Mouse (Mus musculus): Measurements from ENCODE around the gene Proser3. TPM values are rescaled to one million over a fixed set of nuclear protein-coding genes. Genes with fewer than 3 reads are reported as not detected.

The Proser3 gene
- polyA plus RNA-seq, 1 experiment from 2014 or later = 5.2 TPM

GRCm38 (mm10) chr7:30564970-30565571, 13.0 kb upstream of the Proser3 start, which contains the start of gene Igflr1:
TSS of gene Igflr1 (plus strand) at chr7:30565427.
- H3K9me3 ChIP-seq (replicated peaks; ENCODE audit: low read length) = no peaks in the 10 kb centered on the region
- H3K4me2 ChIP-seq (ENCODE audit: low read length) = 0 out of 2 replicates have a peak within 1 kb of the TSS, but pooled peaks have one; percentile 58
- peaks cover 31% of the 10 kb centered on the region for H3K36me3 ChIP-seq (ENCODE audit: insufficient read depth, low read length)
- no peak for TF ChIP-seq CTCF (IDR thresholded peaks at IDR 0.05; ENCODE audit: low read depth)
- no peak for DNase-seq (ENCODE audit: low spot score)
- no peak within 1 kb of the TSS for H3K27ac ChIP-seq
- no peak within 1 kb of the TSS for H3K4me3 ChIP-seq (replicated peaks; ENCODE audit: low read depth, low read length)
- no peak within 1 kb of the TSS for H3K9ac ChIP-seq (ENCODE audit: low read depth, low read length)
- H3K4me1 ChIP-seq (replicated peaks; ENCODE audit: insufficient read depth, low read length) = no peaks in the 10 kb centered on the region
- WGBS = 93% methylated on average over 12 of the region's 12 CpGs
- no peaks in the 10 kb centered on the region for H3K27me3 ChIP-seq (ENCODE audit: insufficient read depth, low read length)
- ATAC-seq (replicated peaks; ENCODE audit: low FRiP score, low read depth) = no peak

GRCm38 (mm10) chr7:30563906-30564280, 11.8 kb upstream of the Proser3 start:
- 24% methylated on average over 6 of the region's 6 CpGs for WGBS
- Histone ChIP-seq H3K27me3 (ENCODE audit: insufficient read depth, low read length) (no peaks in the 10 kb centered on the region), H3K9me3 (replicated peaks; ENCODE audit: low read length) (no peaks in the 10 kb centered on the region), H3K9ac (ENCODE audit: low read depth, low read length) (0 out of 2 replicates have a peak overlapping the region, but pooled peaks have one; percentile 86), H3K4me3 (replicated peaks; ENCODE audit: low read depth, low read length) (peak overlapping the region; percentile 86), H3K36me3 (ENCODE audit: insufficient read depth, low read length) (peaks cover 19% of the 10 kb centered on the region), H3K27ac (peak overlapping the region; percentile 97; the same call in 1 of the 2 replicates), H3K4me1 (replicated peaks; ENCODE audit: insufficient read depth, low read length) (peaks cover 2% of the 10 kb centered on the region; the same call in 1 of the 2 replicates), H3K4me2 (ENCODE audit: low read length) (peak overlapping the region; percentile 58)
- TF ChIP-seq CTCF (IDR thresholded peaks at IDR 0.05; ENCODE audit: low read depth) = no peak
- DNase-seq (ENCODE audit: low spot score) (no peak), ATAC-seq (replicated peaks; ENCODE audit: low FRiP score, low read depth) (no peak)

DNA sequence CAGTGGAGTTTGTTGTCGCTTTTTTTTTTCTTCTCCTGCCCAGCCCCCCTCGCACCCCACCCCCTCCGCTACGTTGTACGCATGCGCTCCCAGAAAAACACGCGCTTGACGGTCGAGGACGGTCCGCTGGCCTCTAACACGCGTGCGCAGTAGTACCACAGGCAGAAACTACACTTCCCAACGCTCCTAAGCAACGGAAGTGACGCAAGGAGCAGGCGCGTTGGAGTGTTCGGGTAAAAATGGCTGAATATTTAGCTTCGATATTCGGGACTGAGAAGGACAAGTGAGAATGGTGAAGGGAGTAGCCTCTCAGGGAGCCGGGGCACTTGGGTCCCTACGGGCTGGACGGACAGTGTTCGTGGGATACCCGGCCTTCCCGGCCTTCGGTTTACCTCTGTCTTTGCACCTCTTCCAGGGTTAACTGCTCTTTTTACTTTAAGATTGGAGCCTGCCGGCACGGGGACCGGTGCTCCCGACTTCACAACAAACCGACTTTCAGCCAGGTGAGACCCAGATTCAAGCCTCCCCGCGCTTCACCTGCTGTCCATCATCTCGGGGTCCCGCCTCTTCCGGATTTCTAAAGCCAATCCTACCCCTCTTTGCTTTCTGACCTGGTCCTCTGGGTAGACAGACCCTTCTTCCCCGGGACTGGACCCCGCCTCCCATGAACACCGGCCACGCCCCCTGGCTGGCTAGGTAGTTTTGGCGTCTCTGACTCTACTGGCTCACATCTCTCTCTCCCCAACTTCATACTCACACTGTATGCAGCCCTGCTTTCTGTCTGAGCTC, 11.2 kb upstream of the Proser3 start, which contains the start of the genes U2af1l4, Gm49396 and Psenen:
Gene U2af1l4, plus strand, starts transcription at position 185 of the 789 bp plus-strand sequence.
Gene Gm49396, plus strand, starts transcription at position 228 of the 789 bp plus-strand sequence.
Gene Psenen, minus strand, starts transcription at position 511 of the 789 bp plus-strand sequence.
- ATAC-seq (replicated peaks; ENCODE audit: low FRiP score, low read depth) = peak; percentile 86

DNA sequence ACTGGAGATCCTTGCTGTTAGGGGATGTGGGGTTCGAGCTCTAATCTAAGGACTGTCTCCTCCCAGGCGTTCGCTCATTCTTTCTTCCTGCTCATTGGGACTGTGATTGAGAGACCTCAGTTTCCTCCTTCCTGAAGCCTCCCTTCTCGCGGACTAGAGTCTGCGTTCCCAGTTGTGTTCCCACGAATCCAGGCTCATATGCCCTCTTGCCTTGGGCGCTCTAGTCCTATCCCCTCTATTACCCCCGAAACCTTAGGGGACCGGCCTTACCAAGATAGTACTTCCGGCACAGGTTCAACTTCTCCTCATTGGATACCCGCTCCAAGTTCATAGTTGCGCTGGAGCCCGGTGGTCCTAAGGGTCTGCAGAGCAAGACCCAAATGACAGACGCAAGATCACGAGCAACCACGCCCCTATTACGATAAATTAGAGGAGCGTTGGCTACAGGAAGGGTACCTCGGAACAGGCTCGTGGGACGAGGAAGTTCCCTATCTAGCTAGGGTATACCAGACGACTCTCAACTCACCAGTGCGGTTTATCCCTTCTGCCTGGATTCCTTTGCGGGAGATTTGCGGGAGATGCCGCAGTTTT, 10.5 kb upstream of the Proser3 start:
- Histone ChIP-seq H3K4me2 (ENCODE audit: low read length) (peak overlapping the region; percentile 82), H3K27me3 (ENCODE audit: insufficient read depth, low read length) (no peaks in the 10 kb centered on the region), H3K4me1 (replicated peaks; ENCODE audit: insufficient read depth, low read length) (peaks cover 9% of the 10 kb centered on the region), H3K36me3 (ENCODE audit: insufficient read depth, low read length) (peaks cover 10% of the 10 kb centered on the region; the same call in 1 of the 2 replicates), H3K27ac (peak overlapping the region; percentile 97), H3K4me3 (replicated peaks; ENCODE audit: low read depth, low read length) (peak overlapping the region; percentile 86), H3K9me3 (replicated peaks; ENCODE audit: low read length) (no peaks in the 10 kb centered on the region), H3K9ac (ENCODE audit: low read depth, low read length) (peak overlapping the region; percentile 65)
- ATAC-seq (replicated peaks; ENCODE audit: low FRiP score, low read depth) (no peak), DNase-seq (ENCODE audit: low spot score) (peak; percentile 21)
- 1% methylated on average over 27 of the region's 27 CpGs for WGBS
- TF ChIP-seq CTCF (IDR thresholded peaks at IDR 0.05; ENCODE audit: low read depth) = no peak

More for the DNA sequence above, 11.2 kb upstream of the Proser3 start, which contains the start of the genes U2af1l4, Gm49396 and Psenen:
- Histone ChIP-seq H3K4me2 (ENCODE audit: low read length) (peak within 1 kb of the TSS; percentile 82), H3K4me3 (replicated peaks; ENCODE audit: low read depth, low read length) (peak within 1 kb of the TSS; percentile 86), H3K9me3 (replicated peaks; ENCODE audit: low read length) (no peaks in the 10 kb centered on the region), H3K4me1 (replicated peaks; ENCODE audit: insufficient read depth, low read length) (peaks cover 8% of the 10 kb centered on the region), H3K36me3 (ENCODE audit: insufficient read depth, low read length) (peaks cover 13% of the 10 kb centered on the region), H3K27ac (peak within 1 kb of the TSS; percentile 97), H3K27me3 (ENCODE audit: insufficient read depth, low read length) (no peaks in the 10 kb centered on the region), H3K9ac (ENCODE audit: low read depth, low read length) (peak within 1 kb of the TSS; percentile 86)
- peak; percentile 36 for TF ChIP-seq CTCF (IDR thresholded peaks at IDR 0.05; ENCODE audit: low read depth)
- under 1% methylated on average over 43 of the region's 45 CpGs for WGBS
- peak; percentile 100 for DNase-seq (ENCODE audit: low spot score)

DNA sequence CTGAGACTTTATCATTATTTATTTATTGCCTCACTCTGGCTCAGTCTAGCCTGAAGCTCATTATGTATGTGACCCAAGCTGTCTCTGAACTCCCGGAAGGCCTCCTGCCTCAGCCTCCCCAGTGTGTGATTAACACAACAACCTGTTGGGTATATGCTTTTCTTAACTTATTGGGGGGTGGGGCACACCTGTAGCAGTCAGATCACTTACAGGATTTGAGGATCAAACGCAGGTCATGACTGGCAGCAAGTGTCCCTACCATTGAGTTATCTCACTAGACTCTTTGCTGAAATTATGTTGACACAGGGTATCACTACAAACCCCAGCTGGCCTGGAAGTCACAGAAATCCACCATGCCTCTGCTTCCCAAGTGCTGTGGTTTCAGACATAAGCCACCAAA, 8.2 kb upstream of the Proser3 start:
- no peak overlapping the region for H3K4me3 ChIP-seq (replicated peaks; ENCODE audit: low read depth, low read length)
- no peak for DNase-seq (ENCODE audit: low spot score)
- peaks cover 23% of the 10 kb centered on the region; the same call in 1 of the 2 replicates for H3K36me3 ChIP-seq (ENCODE audit: insufficient read depth, low read length)
- H3K4me2 ChIP-seq (ENCODE audit: low read length) = peak overlapping the region; percentile 90
- no peaks in the 10 kb centered on the region for H3K27me3 ChIP-seq (ENCODE audit: insufficient read depth, low read length)
- 71% methylated on average over 2 of the region's 2 CpGs for WGBS
- H3K9me3 ChIP-seq (replicated peaks; ENCODE audit: low read length) = no peaks in the 10 kb centered on the region
- no peak overlapping the region for H3K27ac ChIP-seq
- no peak for TF ChIP-seq CTCF (IDR thresholded peaks at IDR 0.05; ENCODE audit: low read depth)
- no peak overlapping the region for H3K9ac ChIP-seq (ENCODE audit: low read depth, low read length)
- H3K4me1 ChIP-seq (replicated peaks; ENCODE audit: insufficient read depth, low read length) = peaks cover 9% of the 10 kb centered on the region
- no peak for ATAC-seq (replicated peaks; ENCODE audit: low FRiP score, low read depth)
